Mouse (Mus musculus): ENCODE measurements around the gene Adamtsl3.

- TF ChIP-seq CTCF (IDR thresholded peaks at IDR 0.05; ENCODE audit: low read depth) (no peak), EP300 (optimal IDR thresholded peaks at IDR 0.05) (no peak)
These were observed 165.8 kb downstream of the Adamtsl3 start for GRCm38 (mm10) chr7:82501306-82501705.

All from stomach, postnatal 0 days (tissue).